Mouse (Mus musculus) G1E-ER4 (cell line): Measurements from ENCODE around the gene Plscr1. TPM values are rescaled to one million over a fixed set of nuclear protein-coding genes. Genes with fewer than 3 reads are reported as not detected.

Source experiments
- GATA1 ChIP-seq: IDR thresholded peaks from one replicate; pipeline ENCODE4 v1.8.0; 2012; ENCODE audit warnings: low read length, inconsistent platforms
- polyA plus RNA-seq: library from polyadenylated mRNA; stranded (reverse); fragments of >175 nt; gene quantifications from 2 replicates; pipeline ENCODE4 v1.2.3, GENCODE M21; 2012

The Plscr1 gene
- polyA plus RNA-seq, 1 experiment: 153 TPM

GRCm38 (mm10) chr9:92234901-92235458 lies 14.6 kb upstream of the Plscr1 start:
- no peak for TF ChIP-seq GATA1

- TF ChIP-seq GATA1: no peak
These were observed 640 bp upstream of the Plscr1 start for GRCm38 (mm10) chr9:92248773-92249446.

GRCm38 (mm10) chr9:92249987-92250772 lies 630 bp downstream of the Plscr1 start:
- TF ChIP-seq GATA1: no peak

- TF ChIP-seq GATA1: no peak
These were observed 3.2 kb downstream of the Plscr1 start for GRCm38 (mm10) chr9:92252718-92253117.

GRCm38 (mm10) chr9:92253585-92254321 lies 4.2 kb downstream of the Plscr1 start:
- peak; percentile 31 for TF ChIP-seq GATA1

GRCm38 (mm10) chr9:92260481-92261159 lies 11.1 kb downstream of the Plscr1 start:
- no peak for TF ChIP-seq GATA1

GRCm38 (mm10) chr9:92265719-92266118 lies 16.2 kb downstream of the Plscr1 start:
- TF ChIP-seq GATA1: no peak

GRCm38 (mm10) chr9:92266558-92267171 lies 17.1 kb downstream of the Plscr1 start:
- no peak for TF ChIP-seq GATA1

GRCm38 (mm10) chr9:92267732-92268131 lies 18.2 kb downstream of the Plscr1 start:
- TF ChIP-seq GATA1: no peak

GRCm38 (mm10) chr9:92269829-92270404 lies 20.4 kb downstream of the Plscr1 start:
- no peak for TF ChIP-seq GATA1

- TF ChIP-seq GATA1: no peak
These were observed 21.4 kb downstream of the Plscr1 start for GRCm38 (mm10) chr9:92270927-92271326.

GRCm38 (mm10) chr9:92272650-92273049 lies 23.1 kb downstream of the Plscr1 start:
- no peak for TF ChIP-seq GATA1

GRCm38 (mm10) chr9:92273271-92273670 lies 23.7 kb downstream of the Plscr1 start:
- TF ChIP-seq GATA1: no peak

- no peak for TF ChIP-seq GATA1
These were observed 24.6 kb downstream of the Plscr1 start for GRCm38 (mm10) chr9:92273956-92274762.
